Mouse (Mus musculus) heart, embryonic 14.5 days (tissue): ENCODE data around the gene Pla2g12b. TPM values are rescaled to one million over a fixed set of nuclear protein-coding genes. Genes with fewer than 3 reads are reported as not detected.
A peak's percentile ranks its signal among the peaks of the same experiment; 100 is the strongest.

Source experiments
- ATAC-seq: fragments of 200-750 bp; cut with Nextera tagmentation; 2 replicates; pipeline ENCODE4 v1.8.0; 2017; ENCODE audit warnings: low read depth, moderate TSS enrichment; ENCODE audit not compliant: insufficient number of reproducible peaks, insufficient read depth, low FRiP score
- H3K27ac ChIP-seq, 2 experiments: fragments of 200-500 bp in 1 of 2; fragments of 300-500 bp in 1 of 2; sonication (generic) in 1 of 2; replicated peaks in 1 of 2; 2 replicates each; pipeline ENCODE4 v1.5.1; 2012 to 2014; ENCODE audit warnings: low read depth in 2 of 2, low read length in 2 of 2, control low read depth in 1 of 2, mild to moderate bottlenecking in 1 of 2, mixed read lengths in 1 of 2; ENCODE audit not compliant: control insufficient read depth in 1 of 2, insufficient read depth in 1 of 2
- H3K27me3 ChIP-seq: fragments of 300-500 bp; sonication (generic); 2 replicates; pipeline ENCODE4 v1.6.1; 2014; ENCODE audit warnings: mild to moderate bottlenecking, low read length, control low read depth; ENCODE audit not compliant: control insufficient read depth, insufficient read depth
- H3K36me3 ChIP-seq: fragments of 300-500 bp; sonication (generic); 2 replicates; pipeline ENCODE4 v1.6.1; 2014; ENCODE audit warnings: mild to moderate bottlenecking, control low read depth, low read length, mixed read lengths; ENCODE audit not compliant: control insufficient read depth, insufficient read depth
- H3K4me1 ChIP-seq, 2 experiments: fragments of 200-500 bp in 1 of 2; fragments of 300-500 bp in 1 of 2; sonication (generic) in 1 of 2; 2 replicates each; pipeline ENCODE4 v1.6.1; 2012 to 2014; ENCODE audit warnings: low read length in 2 of 2, control low read depth in 1 of 2, mixed read lengths in 1 of 2; ENCODE audit not compliant: control insufficient read depth in 2 of 2, insufficient read depth in 2 of 2
- H3K4me2 ChIP-seq: fragments of 300-500 bp; sonication (generic); 2 replicates; pipeline ENCODE4 v1.6.1; 2014; ENCODE audit warnings: mild to moderate bottlenecking, low read length
- H3K4me3 ChIP-seq, 2 experiments: fragments of 200-500 bp in 1 of 2; fragments of 300-500 bp in 1 of 2; sonication (generic) in 1 of 2; 2 replicates each; pipeline ENCODE4 v1.5.1; 2012 to 2014; ENCODE audit warnings: low read length in 2 of 2, mild to moderate bottlenecking in 2 of 2, control low read depth in 1 of 2, low read depth in 1 of 2, moderate library complexity in 1 of 2; ENCODE audit not compliant: control insufficient read depth in 1 of 2, insufficient read depth in 1 of 2
- H3K9ac ChIP-seq: fragments of 300-500 bp; sonication (generic); 2 replicates; pipeline ENCODE4 v1.6.1; 2014; ENCODE audit warnings: mild to moderate bottlenecking, low read length
- H3K9me3 ChIP-seq: fragments of 300-500 bp; sonication (generic); 2 replicates; pipeline ENCODE4 v1.6.1; 2016; ENCODE audit warnings: low read length, control low read depth; ENCODE audit not compliant: control insufficient read depth
- WGBS: fragments of 180-500 bp; shearing (Covaris S2); extraction: QIAGEN DNeasy Blood & Tissue Kit; methylation state at CpG from one replicate; pipeline ENCODE4 v1.1.7; 2014; 5-methylcytosine and 5-hydroxymethylcytosine counted together
- polyA plus RNA-seq: library from polyadenylated mRNA; unstranded; fragments of >200 nt; fragmentation: Nextera tagmentation; extraction: Ambion mirVana; gene quantifications from 2 replicates; pipeline ENCODE4 v1.2.1, GENCODE M21; 2014

The Pla2g12b gene
- polyA plus RNA-seq = 0.50 and 0.55 TPM in 2 replicates

DNA sequence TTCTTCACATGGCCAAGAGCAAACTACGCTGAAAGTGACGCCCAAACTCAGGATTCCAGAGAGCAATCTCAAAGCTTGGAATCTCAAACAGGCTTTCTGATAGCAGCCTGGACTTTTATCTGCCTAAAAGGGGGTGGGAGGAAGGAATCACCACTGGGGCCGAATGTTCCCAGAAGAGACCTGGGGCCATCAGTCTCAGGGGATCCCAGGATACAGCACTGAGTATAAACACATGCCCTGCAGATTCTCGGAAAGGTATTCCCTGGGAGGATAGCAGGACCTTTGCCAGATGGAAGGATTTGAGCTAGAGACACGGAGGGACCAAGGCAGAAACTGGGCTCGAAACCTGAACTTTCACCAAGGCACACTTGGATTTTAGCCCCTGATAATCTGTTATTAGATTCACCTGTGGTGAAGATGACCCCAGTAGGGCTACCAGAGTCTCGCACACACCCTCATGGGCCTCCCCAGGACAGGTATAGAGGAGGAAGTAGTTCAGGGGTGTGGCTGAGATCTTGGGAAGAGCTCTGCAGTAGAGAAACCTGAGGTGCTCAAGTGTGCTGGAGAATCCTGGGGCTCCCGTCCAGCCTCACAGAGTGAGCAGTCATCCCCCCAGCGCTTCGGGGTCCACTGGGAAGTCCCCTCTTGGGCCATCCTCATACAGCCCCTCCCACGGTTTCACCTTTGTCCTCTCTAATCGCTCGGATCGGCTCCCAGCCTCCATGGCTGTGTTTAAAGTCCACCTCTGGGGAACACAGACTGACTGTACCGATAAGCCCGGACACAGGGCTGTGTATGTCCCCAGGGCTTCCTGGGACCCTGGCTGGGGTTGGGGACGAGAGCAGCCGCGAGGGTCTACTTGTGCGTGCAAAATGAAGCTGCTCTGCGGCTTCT, at the start of gene Pla2g12b:
Pla2g12b (plus strand) TSS at position 762 of the 894 bp plus-strand sequence.
- Histone ChIP-seq H3K4me1 (peaks cover 14 to 15% of the 10 kb centered on the region in 2 experiments), H3K9ac (peak within 1 kb of the TSS; percentile 55; the same call in 1 of the 2 replicates), H3K36me3 (no peaks in the 10 kb centered on the region), H3K27me3 (no peaks in the 10 kb centered on the region), H3K27ac (no peak within 1 kb of the TSS), H3K4me3 (no peak within 1 kb of the TSS), H3K4me2 (peak within 1 kb of the TSS; percentile 58), H3K9me3 (no peaks in the 10 kb centered on the region)
- 28% methylated on average over 21 of the region's 21 CpGs for WGBS
- no peak for ATAC-seq

DNA sequence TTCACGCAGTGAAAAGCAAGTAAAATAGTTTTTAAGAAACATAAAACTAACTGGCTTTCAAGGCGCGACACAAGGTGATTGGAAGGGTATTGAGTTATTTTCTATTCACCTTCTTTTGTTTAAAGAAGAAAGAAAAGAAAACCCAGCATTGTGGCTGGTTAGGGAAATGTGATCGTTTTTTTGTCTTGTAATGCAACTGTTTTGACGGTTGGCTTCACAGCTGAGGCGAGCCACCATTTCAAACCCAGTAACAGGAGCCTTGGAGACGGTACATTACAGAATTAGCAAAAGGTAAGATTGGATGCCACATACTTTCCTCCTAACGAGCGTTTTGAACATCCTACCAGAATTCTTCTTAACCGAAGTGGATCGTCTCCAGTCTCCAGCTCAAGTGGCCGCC, 49.3 kb upstream of the Pla2g12b start:
- Histone ChIP-seq H3K4me1 (no peaks in the 10 kb centered on the region), H3K9me3 (0 out of 2 replicates have a peak, but pooled peaks cover 3% of the 10 kb centered on the region), H3K36me3 (peaks cover 84% of the 10 kb centered on the region), H3K27ac (no peak overlapping the region), H3K4me3 (no peak overlapping the region), H3K9ac (no peak overlapping the region), H3K4me2 (no peak overlapping the region), H3K27me3 (no peaks in the 10 kb centered on the region)
- ATAC-seq = no peak
- WGBS = 89% methylated on average over 12 of the region's 12 CpGs

DNA sequence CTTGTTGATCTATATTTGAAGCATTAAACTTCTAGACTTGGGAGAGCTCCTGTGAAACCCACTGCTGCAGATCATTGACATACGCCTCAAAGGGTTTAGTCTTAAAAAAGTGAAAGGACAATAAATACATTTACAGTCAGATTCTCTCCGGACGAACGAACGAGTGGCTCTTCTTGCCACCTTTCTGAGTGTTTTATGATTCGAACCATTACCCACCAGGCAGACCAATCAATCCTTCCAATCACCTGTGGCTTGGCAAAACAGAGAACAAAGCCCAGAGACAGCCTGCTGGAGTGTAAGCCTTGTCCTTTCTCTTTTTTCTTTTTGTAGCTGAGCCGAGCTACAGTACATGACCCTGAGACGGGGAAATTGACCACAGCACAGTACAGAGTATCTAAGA, 48.4 kb upstream of the Pla2g12b start:
- Histone ChIP-seq H3K4me3 (no peak overlapping the region), H3K4me2 (no peak overlapping the region), H3K36me3 (peaks cover 85% of the 10 kb centered on the region), H3K9me3 (0 out of 2 replicates have a peak, but pooled peaks cover 3% of the 10 kb centered on the region), H3K4me1 (no peaks in the 10 kb centered on the region), H3K27me3 (no peaks in the 10 kb centered on the region), H3K9ac (no peak overlapping the region), H3K27ac (no peak overlapping the region)
- no peak for ATAC-seq
- 91% methylated on average over 8 of the region's 8 CpGs for WGBS

DNA sequence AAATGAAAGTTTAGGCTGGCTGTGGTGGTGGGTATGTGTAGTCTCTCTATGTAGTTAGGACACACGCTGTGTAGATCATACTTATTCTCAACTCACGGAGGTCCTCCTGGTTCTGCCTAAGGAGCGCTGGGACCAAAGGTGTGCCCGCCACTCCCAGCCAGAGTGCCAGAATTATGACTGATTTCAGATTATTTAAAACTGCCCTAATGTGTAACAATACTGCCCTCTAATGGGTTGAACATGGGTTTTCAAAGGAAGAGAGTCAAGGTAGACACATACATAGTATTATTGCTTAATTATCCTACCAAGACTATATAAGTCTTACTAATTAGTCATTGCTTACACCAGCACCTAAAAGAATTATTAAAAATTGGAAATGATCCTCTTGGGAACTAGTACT, 44.7 kb upstream of the Pla2g12b start:
- no peaks in the 10 kb centered on the region for H3K4me1 ChIP-seq
- H3K27ac ChIP-seq = no peak overlapping the region
- H3K4me2 ChIP-seq = no peak overlapping the region
- H3K9me3 ChIP-seq = no peaks in the 10 kb centered on the region
- no peak for ATAC-seq
- 90% methylated on average over 4 of the region's 4 CpGs for WGBS
- H3K4me3 ChIP-seq = no peak overlapping the region
- no peak overlapping the region for H3K9ac ChIP-seq
- H3K27me3 ChIP-seq = no peaks in the 10 kb centered on the region
- H3K36me3 ChIP-seq = peaks cover 84% of the 10 kb centered on the region

DNA sequence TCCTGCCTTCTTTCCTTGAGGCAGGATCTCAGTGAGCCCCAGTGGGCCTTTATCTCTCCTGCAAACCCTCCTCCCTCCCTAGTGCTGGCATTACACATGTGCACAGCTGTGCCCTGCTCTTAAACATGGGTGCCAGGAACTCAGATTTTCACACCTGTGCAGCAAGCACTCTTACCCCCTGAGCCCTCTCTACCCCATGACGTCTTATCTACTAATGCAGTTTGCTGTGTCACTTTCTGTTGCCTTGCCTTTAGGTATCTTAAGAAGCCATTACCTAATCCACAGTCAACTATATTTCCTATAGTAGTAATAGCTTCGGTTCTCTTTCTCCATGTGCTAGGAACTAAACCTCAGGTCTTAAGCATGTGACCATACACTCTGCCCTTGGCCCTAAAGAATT, 40.3 kb upstream of the Pla2g12b start:
- no peak for ATAC-seq
- Histone ChIP-seq H3K27ac (no peak overlapping the region), H3K9ac (no peak overlapping the region), H3K4me3 (no peak overlapping the region), H3K4me1 (no peaks in the 10 kb centered on the region), H3K4me2 (no peak overlapping the region), H3K9me3 (no peaks in the 10 kb centered on the region), H3K36me3 (peaks cover 94% of the 10 kb centered on the region), H3K27me3 (no peaks in the 10 kb centered on the region)
- 76% methylated on average over 2 of the region's 2 CpGs for WGBS

DNA sequence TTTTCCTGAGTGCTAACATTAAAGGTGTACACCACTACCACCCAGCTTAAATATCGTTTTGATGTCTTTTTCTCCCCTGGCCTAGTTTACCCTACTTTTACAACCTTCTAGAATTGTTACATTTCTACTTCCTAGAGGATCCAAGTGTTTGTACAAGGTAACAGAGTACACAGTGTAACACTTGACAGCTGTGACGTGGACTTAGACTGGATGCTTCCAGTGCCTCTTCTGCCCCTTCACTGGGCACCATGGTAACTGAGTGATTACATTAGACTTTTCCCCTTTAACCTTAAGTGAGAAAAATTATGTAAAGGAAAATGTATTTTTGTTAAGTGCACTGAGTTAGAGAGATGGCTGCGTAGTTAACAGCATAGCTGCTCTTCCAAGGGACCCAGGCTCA, 38.9 kb upstream of the Pla2g12b start:
- H3K36me3 ChIP-seq = peaks cover 98% of the 10 kb centered on the region
- H3K4me1 ChIP-seq = no peaks in the 10 kb centered on the region
- ATAC-seq = no peak
- H3K4me3 ChIP-seq = no peak overlapping the region
- no peak overlapping the region for H3K4me2 ChIP-seq
- no peaks in the 10 kb centered on the region for H3K9me3 ChIP-seq
- no peaks in the 10 kb centered on the region for H3K27me3 ChIP-seq
- WGBS = 95% methylated on average over 3 of the region's 3 CpGs
- no peak overlapping the region for H3K9ac ChIP-seq
- H3K27ac ChIP-seq = no peak overlapping the region

DNA sequence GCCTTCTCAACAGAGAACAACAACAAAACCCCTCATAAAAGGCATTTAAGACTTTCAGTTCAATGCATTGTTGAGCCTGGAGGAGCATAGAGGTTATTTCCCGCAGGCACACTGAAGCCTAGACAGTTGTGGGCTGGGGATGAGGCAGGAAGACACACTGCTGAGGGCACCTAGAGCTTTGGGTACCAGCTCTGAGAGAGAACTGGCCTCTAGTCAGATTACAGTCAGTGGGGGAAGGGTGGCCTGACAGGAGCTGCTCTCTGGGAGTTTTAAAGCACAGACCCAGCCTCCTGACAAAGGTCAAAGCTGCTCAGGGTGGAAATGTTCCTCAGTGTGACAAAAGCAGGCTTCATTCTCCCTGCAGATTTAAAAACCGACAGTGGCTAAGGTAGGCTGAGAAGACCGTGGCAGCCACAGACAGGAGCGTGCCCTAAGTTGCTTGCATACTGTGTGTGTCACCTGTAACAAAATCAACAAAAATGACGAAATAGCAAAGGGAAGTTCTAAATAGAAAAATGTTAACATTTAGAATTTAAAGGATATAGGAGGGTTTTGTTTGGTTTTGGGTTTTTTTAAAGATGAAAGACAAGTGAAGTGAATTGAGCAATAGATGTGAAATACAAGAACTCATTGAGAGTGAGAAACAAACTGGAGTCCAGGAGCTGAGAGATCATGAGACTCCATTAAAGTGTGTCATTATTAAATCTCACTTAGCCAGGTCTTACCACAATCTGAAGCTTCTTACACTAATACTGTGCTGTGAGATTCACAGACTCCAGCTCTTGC, 37.5 kb upstream of the Pla2g12b start:
- Histone ChIP-seq H3K27me3 (no peaks in the 10 kb centered on the region), H3K36me3 (peaks cover 99% of the 10 kb centered on the region), H3K9ac (no peak overlapping the region), H3K27ac (no peak overlapping the region), H3K4me2 (no peak overlapping the region), H3K4me3 (no peak overlapping the region), H3K4me1 (no peaks in the 10 kb centered on the region), H3K9me3 (no peaks in the 10 kb centered on the region)
- 84% methylated on average over 5 of the region's 5 CpGs for WGBS
- no peak; the same call in 1 of the 2 replicates for ATAC-seq
